Mouse (Mus musculus): Measurements from ENCODE around the gene Pitpnc1. TPM values are rescaled to one million over a fixed set of nuclear protein-coding genes. Genes with fewer than 3 reads are reported as not detected.

Gene Pitpnc1
- total RNA-seq, 2 experiments from 2014 or later: 60.0 to 78.1 TPM

DNA sequence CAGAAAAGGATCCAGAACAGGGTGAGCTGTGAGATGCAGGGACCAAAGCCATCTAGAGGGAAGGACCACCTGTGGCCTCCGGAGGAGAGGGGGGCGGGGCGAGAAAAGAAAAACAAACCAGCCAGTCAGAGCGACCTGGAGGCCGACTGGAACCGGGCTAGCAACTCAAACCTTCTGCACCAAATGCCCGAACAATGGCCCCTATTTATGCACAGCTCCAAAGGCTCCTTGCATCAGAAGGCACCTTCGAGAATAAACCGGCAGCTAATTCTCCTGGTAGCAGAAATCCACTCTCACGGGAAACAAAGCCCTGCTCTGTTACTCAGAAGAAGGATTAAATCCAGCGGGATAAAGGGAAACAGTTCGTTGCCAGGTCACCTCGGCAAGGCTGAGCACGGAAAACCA, 57.2 kb downstream of the Pitpnc1 start:
- intact Hi-C loops (cut with DNase I): no loop called here
- DNase-seq: no peak

DNA sequence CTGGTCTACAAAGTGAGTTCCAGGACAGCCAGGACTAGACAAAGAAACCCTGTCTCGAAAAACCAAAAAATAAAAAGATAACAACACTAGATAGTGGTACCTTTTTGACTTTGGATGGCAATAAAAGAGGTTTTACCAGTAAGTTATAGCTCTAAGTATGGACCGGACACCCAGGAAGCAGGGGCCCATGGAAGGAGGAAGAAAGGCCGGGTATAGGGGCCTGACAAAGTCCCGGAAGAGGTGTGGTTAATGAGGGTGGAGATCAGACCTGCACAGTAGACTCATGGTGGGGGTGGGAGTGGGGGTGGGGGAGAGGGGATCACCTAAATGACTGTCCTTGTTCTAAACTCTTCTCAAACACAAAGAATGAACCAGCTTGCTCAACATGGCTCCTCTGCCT, 58.4 kb downstream of the Pitpnc1 start:
- no peak for DNase-seq
- intact Hi-C loops (cut with DNase I): no loop called here

DNA sequence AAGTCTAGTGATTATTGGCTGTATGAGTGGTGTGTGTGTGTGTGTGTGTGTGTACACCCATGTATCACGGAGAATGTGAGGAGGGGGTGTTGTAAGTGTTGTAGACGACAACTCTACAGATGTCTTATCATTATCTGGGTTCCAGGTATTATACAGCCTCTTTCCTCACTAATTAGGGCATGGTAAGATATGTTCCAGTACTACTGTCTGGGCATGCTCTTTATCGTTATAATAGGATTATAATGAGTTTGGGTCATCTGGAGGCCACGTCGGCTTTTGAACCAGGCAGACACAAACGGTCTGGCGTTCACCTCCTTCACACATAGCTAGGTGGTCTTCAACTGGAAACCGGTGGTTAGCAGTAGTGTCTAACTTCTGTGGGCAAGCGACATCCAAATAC, 58.9 kb downstream of the Pitpnc1 start:
- intact Hi-C loops (cut with DNase I): no loop called here
- DNase-seq: no peak

- intact Hi-C loops (cut with DNase I): no loop called here
- no peak for DNase-seq
Observed at GRCm38 (mm10) chr11:107410804-107411203, 59.7 kb downstream of the Pitpnc1 start.

- DNase-seq: no peak
- intact Hi-C loops (cut with DNase I): no loop called here
Observed at GRCm38 (mm10) chr11:107410090-107410732, 60.3 kb downstream of the Pitpnc1 start.

GRCm38 (mm10) chr11:107408886-107409285, 61.6 kb downstream of the Pitpnc1 start:
- DNase-seq: no peak
- intact Hi-C loops (cut with DNase I): no loop called here

- no peak for DNase-seq
- intact Hi-C loops (cut with DNase I): no loop called here
Observed at GRCm38 (mm10) chr11:107407698-107408097, 62.8 kb downstream of the Pitpnc1 start.

GRCm38 (mm10) chr11:107405606-107406333, 64.7 kb downstream of the Pitpnc1 start:
- intact Hi-C loops (cut with DNase I): no loop called here
- DNase-seq: no peak

DNA sequence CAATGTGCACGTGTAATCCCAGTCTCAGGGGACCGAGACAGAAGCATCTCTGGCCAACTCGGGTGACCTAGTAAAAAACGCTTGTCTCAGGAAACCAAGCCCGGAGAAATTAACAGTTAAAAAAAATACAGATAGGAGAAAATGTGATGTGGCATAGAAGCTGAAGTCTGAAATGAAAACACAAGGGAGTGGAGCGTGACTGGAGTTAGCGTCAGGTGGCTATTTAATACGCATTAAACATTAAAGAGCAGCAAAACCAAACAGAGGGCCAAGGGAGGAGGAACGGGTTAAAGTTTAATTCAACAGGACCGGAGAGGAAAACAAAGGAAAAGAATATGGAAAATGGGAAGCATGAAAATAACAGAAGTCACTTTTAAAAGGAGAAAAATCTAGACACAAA, 67.2 kb downstream of the Pitpnc1 start:
- DNase-seq: no peak
- intact Hi-C loops (cut with DNase I): no loop called here

- DNase-seq: no peak
- intact Hi-C loops (cut with DNase I): no loop called here
Observed at GRCm38 (mm10) chr11:107401839-107402590, 68.5 kb downstream of the Pitpnc1 start.

GRCm38 (mm10) chr11:107400826-107401225, 69.7 kb downstream of the Pitpnc1 start:
- intact Hi-C loops (cut with DNase I): no loop called here
- no peak for DNase-seq

GRCm38 (mm10) chr11:107400005-107400404, 70.5 kb downstream of the Pitpnc1 start:
- DNase-seq: no peak
- intact Hi-C loops (cut with DNase I): no loop called here

DNA sequence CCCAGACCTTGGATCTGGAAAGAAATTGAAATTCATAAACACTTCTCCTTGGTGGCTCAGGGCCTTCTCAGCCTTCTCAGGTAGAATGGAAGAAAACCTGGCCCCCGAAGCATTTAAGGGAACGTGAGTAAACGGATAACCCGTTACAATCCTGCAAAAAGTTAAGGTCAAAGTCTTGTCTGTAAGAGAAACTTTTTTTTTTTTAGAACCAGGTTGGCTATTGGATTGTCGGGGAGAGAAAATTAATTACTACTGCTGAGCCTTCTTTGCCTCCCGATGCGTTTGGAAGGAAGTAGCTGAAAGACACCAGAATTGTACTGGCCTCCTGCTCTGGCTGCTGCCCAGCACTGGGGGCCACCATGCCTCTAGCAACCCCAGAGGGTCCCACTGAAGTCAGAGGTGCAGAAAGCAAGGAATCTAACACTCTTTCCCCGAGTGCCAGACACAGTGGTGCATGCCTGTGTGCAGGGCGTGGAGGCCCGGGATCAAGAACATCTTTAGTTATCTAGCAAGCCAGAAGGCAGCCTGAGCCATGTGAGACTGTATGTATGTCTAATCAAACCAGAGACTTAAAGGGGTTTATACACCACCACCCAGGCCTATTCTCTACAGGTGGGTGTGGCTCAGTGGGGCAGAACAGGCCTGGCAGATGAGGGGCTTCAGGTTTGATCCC, 73.0 kb downstream of the Pitpnc1 start:
- DNase-seq: no peak
- intact Hi-C loops (cut with DNase I): no loop called here

DNA sequence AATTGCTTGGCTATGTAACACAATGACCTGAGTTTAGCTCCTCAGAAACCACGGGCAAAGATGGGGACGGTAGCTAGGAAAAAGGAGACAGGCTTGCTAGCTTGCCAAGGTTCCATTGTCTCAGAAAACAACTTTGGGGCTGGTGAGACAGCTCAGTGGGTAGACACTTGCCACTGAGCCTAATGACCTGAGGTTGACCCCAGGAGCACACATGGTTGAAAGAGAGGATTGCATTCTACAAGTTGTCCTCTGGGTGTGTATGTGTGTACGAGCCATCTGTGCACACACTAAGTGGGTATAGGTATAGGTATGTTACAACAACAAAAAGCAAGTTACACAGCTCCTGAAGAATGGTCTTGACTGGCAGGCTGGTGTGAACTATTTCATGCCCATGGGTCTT, 76.3 kb downstream of the Pitpnc1 start:
- DNase-seq: no peak
- intact Hi-C loops (cut with DNase I): loop anchor here (5.0 kb wide), 1 partner anchor 117 kb away; no protein-coding TSS in a partner anchor

DNA sequence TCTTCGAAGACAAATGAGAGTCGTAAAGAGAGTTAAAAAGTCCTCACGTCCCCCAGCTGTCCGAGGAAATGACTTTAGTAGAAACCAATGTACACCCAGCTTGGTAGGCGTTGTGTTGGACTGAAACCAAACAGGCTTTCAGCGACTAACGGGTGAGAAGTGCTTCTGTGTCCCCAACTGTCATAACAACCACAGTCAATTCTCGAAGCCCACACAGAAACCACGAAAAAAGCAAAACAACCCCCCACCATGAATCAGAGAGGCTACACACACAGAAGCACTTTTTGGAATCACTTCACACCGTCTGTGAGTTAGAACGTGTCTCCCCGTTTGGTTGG, 76.7 kb downstream of the Pitpnc1 start:
- intact Hi-C loops (cut with DNase I): loop anchor here (1.0 to 5.0 kb wide), 2 partner anchors 76 to 116 kb away; no protein-coding TSS in a partner anchor

GRCm38 (mm10) chr11:107393154-107393827, 77.2 kb downstream of the Pitpnc1 start:
- no peak for DNase-seq
- intact Hi-C loops (cut with DNase I): loop anchor here (1.0 to 5.0 kb wide), 2 partner anchors 76 to 116 kb away; no protein-coding TSS in a partner anchor

More for the DNA sequence above, 76.7 kb downstream of the Pitpnc1 start:
- no peak for DNase-seq

- intact Hi-C loops (cut with DNase I): loop anchor here (5.0 kb wide), 1 partner anchor 113 kb away; no protein-coding TSS in a partner anchor
- DNase-seq: no peak
Observed at GRCm38 (mm10) chr11:107390540-107390939, 80.0 kb downstream of the Pitpnc1 start.

DNA sequence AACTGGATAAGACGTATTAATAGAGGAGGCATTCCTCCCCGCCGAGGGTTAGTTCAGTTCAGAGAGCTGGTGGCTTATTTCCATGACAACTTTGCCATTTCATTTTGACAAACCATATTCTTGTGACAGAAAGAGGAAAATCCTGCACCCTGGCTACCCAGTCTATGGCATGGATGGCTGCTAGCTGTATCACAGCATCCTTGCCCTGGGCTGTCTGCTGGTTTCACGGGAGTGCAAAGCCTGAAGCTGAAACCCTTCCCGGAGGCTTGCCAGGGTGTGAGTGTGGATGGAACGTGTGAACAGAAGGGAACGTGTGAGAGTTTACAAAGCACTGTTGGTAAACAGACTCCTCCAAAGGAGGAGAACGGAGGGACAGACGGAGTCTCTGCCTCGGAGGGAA, 80.5 kb downstream of the Pitpnc1 start:
- DNase-seq: no peak
- intact Hi-C loops (cut with DNase I): loop anchor here (5.0 kb wide), 1 partner anchor 113 kb away; no protein-coding TSS in a partner anchor

GRCm38 (mm10) chr11:107386481-107386880, 84.0 kb downstream of the Pitpnc1 start:
- intact Hi-C loops (cut with DNase I): no loop called here

DNA sequence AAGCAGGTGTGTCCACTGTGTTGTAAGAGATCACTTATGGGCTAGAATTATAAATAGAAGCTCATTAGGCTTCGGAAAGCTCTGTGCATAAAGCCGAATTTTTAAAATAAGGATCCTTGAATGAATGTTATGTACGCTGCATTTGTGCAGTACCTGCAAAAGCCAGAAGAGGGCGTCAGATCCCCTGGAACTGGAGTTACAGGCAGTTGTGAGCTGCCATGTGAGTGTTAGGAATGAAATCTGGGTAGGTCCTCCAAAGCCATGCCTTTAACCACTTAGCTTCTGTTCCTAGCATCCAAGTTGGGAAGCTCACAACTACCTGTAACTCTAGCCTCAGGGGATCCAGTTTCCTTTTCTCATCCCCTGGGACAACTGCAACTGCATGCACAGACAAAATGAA, 85.2 kb downstream of the Pitpnc1 start:
- DNase-seq: no peak
- intact Hi-C loops (cut with DNase I): no loop called here

More at GRCm38 (mm10) chr11:107386481-107386880, 84.0 kb downstream of the Pitpnc1 start:
- no peak for DNase-seq

Measured in gastrocnemius, postnatal 36 days (tissue).